Mouse (Mus musculus) gastrocnemius, postnatal 25 days (tissue): Measurements from ENCODE around the gene Prdm8. TPM values are rescaled to one million over a fixed set of nuclear protein-coding genes. Genes with fewer than 3 reads are reported as not detected.
A peak's percentile ranks its signal among the peaks of the same experiment; 100 is the strongest.

Experiments
- DNase-seq: peaks from one replicate; pipeline ENCODE4 v3.0.0; 2022
- long read RNA-seq, 2 experiments: library from polyadenylated mRNA; stranded (forward); transcript quantifications; one replicate each; pipeline ENCODE4 v2.0.0; 2021
- total RNA-seq, 2 experiments: library from RNA; stranded (reverse); gene quantifications; 1 replicate in 1 of 2; 2 replicates in 1 of 2; pipeline ENCODE4 v1.2.3; 2021

Gene Prdm8
- under 1 TPM; 0.72 to 0.88 TPM for total RNA-seq
- long read RNA-seq, experiment 1, partial matches to known transcripts: 0 of 1 reads
- long read RNA-seq, experiment 1, other reads (novel, unspliced or antisense): 1 of 1 reads
- long read RNA-seq, experiment 2, partial matches to known transcripts: 0 of 3 reads
- long read RNA-seq, experiment 2, other reads (novel, unspliced or antisense): 3 of 3 reads

- peak; percentile 82 for DNase-seq
Measured at GRCm38 (mm10) chr5:98167180-98167824, at the start of gene Prdm8. TSS of gene Prdm8 (plus strand) at chr5:98167198.

GRCm38 (mm10) chr5:98127074-98127473 lies 39.9 kb upstream of the Prdm8 start:
- DNase-seq: no peak

GRCm38 (mm10) chr5:98138545-98139296 lies 28.3 kb upstream of the Prdm8 start:
- no peak for DNase-seq

- no peak for DNase-seq
Measured at GRCm38 (mm10) chr5:98139297-98139660, 27.7 kb upstream of the Prdm8 start.

- no peak for DNase-seq
Measured at GRCm38 (mm10) chr5:98146895-98147294, 20.1 kb upstream of the Prdm8 start.

GRCm38 (mm10) chr5:98166116-98166515 lies 882 bp upstream of the Prdm8 start:
- no peak for DNase-seq

GRCm38 (mm10) chr5:98168356-98169285 lies 1.6 kb downstream of the Prdm8 start:
- peak; percentile 32 for DNase-seq

- no peak for DNase-seq
Measured at GRCm38 (mm10) chr5:98169376-98170351, 2.7 kb downstream of the Prdm8 start.

- no peak for DNase-seq
Measured at GRCm38 (mm10) chr5:98171651-98172230, 4.7 kb downstream of the Prdm8 start.

- DNase-seq: no peak
Measured at GRCm38 (mm10) chr5:98172502-98173181, 5.6 kb downstream of the Prdm8 start.

GRCm38 (mm10) chr5:98173694-98174093 lies 6.7 kb downstream of the Prdm8 start:
- no peak for DNase-seq

- DNase-seq: no peak
Measured at GRCm38 (mm10) chr5:98179606-98180005, 12.6 kb downstream of the Prdm8 start.

GRCm38 (mm10) chr5:98180461-98180887 lies 13.5 kb downstream of the Prdm8 start:
- no peak for DNase-seq

GRCm38 (mm10) chr5:98180888-98181635 lies 14.1 kb downstream of the Prdm8 start:
- DNase-seq: no peak

- no peak for DNase-seq
Measured at GRCm38 (mm10) chr5:98181686-98182602, 14.9 kb downstream of the Prdm8 start.

- no peak for DNase-seq
Measured at GRCm38 (mm10) chr5:98182603-98182920, 15.6 kb downstream of the Prdm8 start.

- DNase-seq: no peak
Measured at GRCm38 (mm10) chr5:98183031-98183595, 16.1 kb downstream of the Prdm8 start.
